Mouse (Mus musculus): ENCODE measurements around the gene Cbs. TPM values are rescaled to one million over a fixed set of nuclear protein-coding genes. Genes with fewer than 3 reads are reported as not detected.
A peak's percentile ranks its signal among the peaks of the same experiment; 100 is the strongest.

The Cbs gene
- 1 to 10 TPM; 3.0 to 7.7 TPM for total RNA-seq (2021)
- long read RNA-seq, experiment 1, full-length matches to known transcripts, result 4 of 5 reads
- long read RNA-seq, experiment 1, partial matches to known transcripts, result 0 of 5 reads
- long read RNA-seq, experiment 1, other reads (novel, unspliced or antisense), result 1 of 5 reads
- long read RNA-seq, experiment 2, full-length matches to known transcripts, result 4 of 4 reads
- long read RNA-seq, experiment 2, partial matches to known transcripts, result 0 of 4 reads
- long read RNA-seq, experiment 2, other reads (novel, unspliced or antisense), result 0 of 4 reads

- DNase-seq (ENCODE audit: low spot score in 2 of 2), result peak; percentile 70 to 72
These were observed at the start of gene Cbs for GRCm38 (mm10) chr17:31636942-31637811. Gene Cbs (minus strand): TSS chr17:31637238.

GRCm38 (mm10) chr17:31686225-31686564 lies 49.2 kb upstream of the Cbs start:
- DNase-seq (ENCODE audit: low spot score in 2 of 2), result peak in 1 of 2 experiments; percentile 14

- peak; percentile 77 to 79 for DNase-seq (ENCODE audit: low spot score in 2 of 2)
These were observed 48.6 kb upstream of the Cbs start for GRCm38 (mm10) chr17:31685514-31686224.

GRCm38 (mm10) chr17:31680450-31680849 lies 43.4 kb upstream of the Cbs start:
- DNase-seq (ENCODE audit: low spot score in 2 of 2), result no peak

- DNase-seq (ENCODE audit: low spot score in 2 of 2), result no peak
These were observed 40.5 kb upstream of the Cbs start, which contains the start of gene Cryaa for GRCm38 (mm10) chr17:31677507-31677906. Gene Cryaa (plus strand): TSS chr17:31677807.

- no peak for DNase-seq (ENCODE audit: low spot score in 2 of 2)
These were observed 37.4 kb upstream of the Cbs start for GRCm38 (mm10) chr17:31674426-31674825.

- no peak for DNase-seq (ENCODE audit: low spot score in 2 of 2)
These were observed 35.2 kb upstream of the Cbs start for GRCm38 (mm10) chr17:31672279-31672678.

- DNase-seq (ENCODE audit: low spot score in 2 of 2), result no peak
These were observed 34.7 kb upstream of the Cbs start for GRCm38 (mm10) chr17:31671698-31672097.

GRCm38 (mm10) chr17:31670163-31670562 lies 33.1 kb upstream of the Cbs start:
- DNase-seq (ENCODE audit: low spot score in 2 of 2), result no peak

- no peak for DNase-seq (ENCODE audit: low spot score in 2 of 2)
These were observed 31.3 kb upstream of the Cbs start for GRCm38 (mm10) chr17:31668306-31668705.

- peak; percentile 75 to 80 for DNase-seq (ENCODE audit: low spot score in 2 of 2)
These were observed 27.7 kb upstream of the Cbs start for GRCm38 (mm10) chr17:31664760-31665159.

- DNase-seq (ENCODE audit: low spot score in 2 of 2), result no peak
These were observed 25.8 kb upstream of the Cbs start for GRCm38 (mm10) chr17:31662855-31663254.

- DNase-seq (ENCODE audit: low spot score in 2 of 2), result no peak
These were observed 23.7 kb upstream of the Cbs start for GRCm38 (mm10) chr17:31660661-31661250.

GRCm38 (mm10) chr17:31658468-31659185 lies 21.6 kb upstream of the Cbs start, which contains the start of gene U2af1:
Gene U2af1 (minus strand): TSS chr17:31658892.
- DNase-seq (ENCODE audit: low spot score in 2 of 2), result peak; percentile 96 to 98

- no peak for DNase-seq (ENCODE audit: low spot score in 2 of 2)
These were observed 21.1 kb upstream of the Cbs start for GRCm38 (mm10) chr17:31658136-31658467.

GRCm38 (mm10) chr17:31657141-31657983 lies 20.3 kb upstream of the Cbs start:
- no peak for DNase-seq (ENCODE audit: low spot score in 2 of 2)

- no peak for DNase-seq (ENCODE audit: low spot score in 2 of 2)
These were observed 19.6 kb upstream of the Cbs start for GRCm38 (mm10) chr17:31656682-31657081.

- DNase-seq (ENCODE audit: low spot score in 2 of 2), result no peak
These were observed 18.3 kb upstream of the Cbs start for GRCm38 (mm10) chr17:31655366-31655765.

- no peak for DNase-seq (ENCODE audit: low spot score in 2 of 2)
These were observed 16.2 kb upstream of the Cbs start for GRCm38 (mm10) chr17:31653277-31653676.

- DNase-seq (ENCODE audit: low spot score in 2 of 2), result no peak
These were observed 15.1 kb upstream of the Cbs start for GRCm38 (mm10) chr17:31652152-31652551.

Data from adrenal gland, adult 18-20 months (tissue).